Mouse (Mus musculus) common myeloid progenitor, adult 5-6 weeks (primary cell): ENCODE results near the gene Pcare. TPM values are rescaled to one million over a fixed set of nuclear protein-coding genes. Genes with fewer than 3 reads are reported as not detected.

Source experiments
- ATAC-seq: replicated peaks from 2 replicates; pipeline ENCODE4 v1.8.0; 2016; ENCODE audit warnings: low read depth, mild to moderate bottlenecking, moderate TSS enrichment, inconsistent platforms; ENCODE audit not compliant: poor library complexity, severe bottlenecking
- total RNA-seq: library from RNA; stranded (forward); fragments of 200-1000, 187-1606 nt; gene quantifications from 2 replicates; pipeline ENCODE4 v1.2.3, GENCODE M21; 2017

Gene Pcare
- total RNA-seq, 1 experiment from 2014 or later = not detected

- ATAC-seq = no peak
Observed at GRCm38 (mm10) chr17:71736442-71736841, 16.3 kb downstream of the Pcare start.

- ATAC-seq = no peak
Observed at GRCm38 (mm10) chr17:71730655-71731054, 22.0 kb downstream of the Pcare start.

- no peak for ATAC-seq
Observed at GRCm38 (mm10) chr17:71721019-71721418, 31.7 kb downstream of the Pcare start.

GRCm38 (mm10) chr17:71720434-71720833, 32.3 kb downstream of the Pcare start:
- no peak for ATAC-seq

- ATAC-seq = no peak
Observed at GRCm38 (mm10) chr17:71717881-71718625, 34.6 kb downstream of the Pcare start.

- ATAC-seq = no peak
Observed at GRCm38 (mm10) chr17:71715034-71715433, 37.7 kb downstream of the Pcare start.

- no peak for ATAC-seq
Observed at GRCm38 (mm10) chr17:71712279-71712678, 40.4 kb downstream of the Pcare start.

- ATAC-seq = no peak
Observed at GRCm38 (mm10) chr17:71707715-71708114, 45.0 kb downstream of the Pcare start.

GRCm38 (mm10) chr17:71705550-71706480, 46.9 kb downstream of the Pcare start:
- ATAC-seq = no peak

GRCm38 (mm10) chr17:71705113-71705512, 47.6 kb downstream of the Pcare start:
- ATAC-seq = no peak

- no peak for ATAC-seq
Observed at GRCm38 (mm10) chr17:71698619-71698956, 54.1 kb downstream of the Pcare start.

- ATAC-seq = no peak
Observed at GRCm38 (mm10) chr17:71697896-71698618, 54.6 kb downstream of the Pcare start.

- ATAC-seq = no peak
Observed at GRCm38 (mm10) chr17:71696396-71696795, 56.3 kb downstream of the Pcare start.

GRCm38 (mm10) chr17:71695716-71696315, 56.9 kb downstream of the Pcare start:
- ATAC-seq = no peak

GRCm38 (mm10) chr17:71695151-71695550, 57.5 kb downstream of the Pcare start:
- no peak for ATAC-seq

- ATAC-seq = no peak
Observed at GRCm38 (mm10) chr17:71693780-71694179, 58.9 kb downstream of the Pcare start.
